Mouse (Mus musculus): Measurements from ENCODE around the gene Atad5.
"Not testable (repeated sequence)": the region's sequence is repeated elsewhere in the genome, so short reads cannot be mapped to it uniquely, and the experiment has no call there.

DNA sequence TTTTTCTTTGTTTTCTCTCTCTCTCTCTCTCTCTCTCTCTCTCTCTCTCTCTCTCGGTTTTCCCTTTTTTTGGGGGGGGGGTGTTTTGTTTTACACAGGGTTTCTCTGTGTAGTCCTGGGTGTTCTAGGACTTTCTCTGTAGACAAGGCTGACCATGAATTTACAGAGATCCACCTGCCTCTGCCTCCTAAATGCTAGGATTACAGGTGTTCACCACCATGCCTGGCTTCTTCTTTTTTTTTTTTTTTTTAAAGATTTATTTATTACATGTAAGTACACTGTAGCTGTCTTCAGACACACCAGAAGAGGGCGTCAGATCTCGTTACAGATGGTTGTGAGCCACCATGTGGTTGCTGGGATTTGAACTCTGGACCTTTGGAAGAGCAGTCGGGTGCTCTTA, 59.8 kb downstream of the Atad5 start:
- not testable (repeated sequence) for TF ChIP-seq POLR2A (IDR thresholded peaks at IDR 0.05; ENCODE audit: low read depth, low read length); CTCF (IDR thresholded peaks at IDR 0.05; ENCODE audit: extremely low read depth, insufficient read depth, insufficient read length, insufficient replicate concordance)
